Mouse (Mus musculus): Measurements from ENCODE around the gene Gm9780.
"Not testable (repeated sequence)": the region's sequence is repeated elsewhere in the genome, so short reads cannot be mapped to it uniquely, and the experiment has no call there.

The Gm9780 gene

GRCm38 (mm10) chr14:25978371-25979241 is 63.9 kb downstream of the Gm9780 start, which contains the start of gene Duxbl1:
Duxbl1 (plus strand) TSS chr14:25978577.
- in situ Hi-C loops (cut with MboI; ENCODE audit: unreplicated experiment in 2 of 2) = not testable (repeated sequence)
